Mouse (Mus musculus) liver, embryonic 11.5 days (tissue): Measurements from ENCODE around the gene Pdia5. TPM values are rescaled to one million over a fixed set of nuclear protein-coding genes. Genes with fewer than 3 reads are reported as not detected.

Experiments
- ATAC-seq: fragments of 200-750 bp; cut with Nextera tagmentation; replicated peaks from 2 replicates; pipeline ENCODE4 v1.8.0; 2017; ENCODE audit warnings: moderate number of reproducible peaks, mild to moderate bottlenecking, moderate TSS enrichment, moderate library complexity; ENCODE audit not compliant: low FRiP score
- DNase-seq: peaks from one replicate; pipeline ENCODE4 v3.0.0-alpha.2; 2017; ENCODE audit warnings: low spot score
- H3K27ac ChIP-seq: fragments of 300-500 bp; sonication (generic); 2 replicates; pipeline ENCODE4 v1.5.1; 2014; ENCODE audit warnings: mild to moderate bottlenecking, low read depth, low read length, control low read depth
- H3K27me3 ChIP-seq: fragments of 300-500 bp; sonication (generic); replicated peaks from 2 replicates; pipeline ENCODE4 v1.6.1; 2014; ENCODE audit warnings: low read length, mixed read lengths; ENCODE audit not compliant: control insufficient read depth, insufficient read depth
- H3K36me3 ChIP-seq: fragments of 300-500 bp; sonication (generic); 2 replicates; pipeline ENCODE4 v1.6.1; 2014; ENCODE audit warnings: mild to moderate bottlenecking, low read length, moderate library complexity, mixed read lengths; ENCODE audit not compliant: control insufficient read depth, insufficient read depth
- H3K4me1 ChIP-seq: fragments of 300-500 bp; sonication (generic); replicated peaks from 2 replicates; pipeline ENCODE4 v1.6.1; 2014; ENCODE audit warnings: low read length, mixed read lengths; ENCODE audit not compliant: control insufficient read depth, insufficient read depth
- H3K4me2 ChIP-seq: fragments of 300-500 bp; sonication (generic); 2 replicates; pipeline ENCODE4 v1.6.1; 2014; ENCODE audit warnings: mild to moderate bottlenecking, control low read depth, moderate library complexity
- H3K4me3 ChIP-seq: fragments of 300-500 bp; sonication (generic); 2 replicates; pipeline ENCODE4 v1.5.1; 2014; ENCODE audit warnings: low read depth, low read length, control low read depth
- H3K9ac ChIP-seq: fragments of 300-500 bp; sonication (generic); 2 replicates; pipeline ENCODE4 v1.6.1; 2014; ENCODE audit warnings: low read depth, low read length, control low read depth
- H3K9me3 ChIP-seq: fragments of 300-500 bp; sonication (generic); 2 replicates; pipeline ENCODE4 v1.6.1; 2016; ENCODE audit warnings: low read length, inconsistent platforms, mixed read lengths; ENCODE audit not compliant: control insufficient read depth
- WGBS: fragments of 180-500 bp; shearing (Covaris S2); extraction: QIAGEN DNeasy Blood & Tissue Kit; methylation state at CpG from one replicate; pipeline ENCODE4 v1.1.7; 2014; 5-methylcytosine and 5-hydroxymethylcytosine counted together
- polyA plus RNA-seq: library from polyadenylated mRNA; unstranded; fragments of >200 nt; fragmentation: Nextera tagmentation; extraction: Ambion mirVana; gene quantifications from 2 replicates; pipeline ENCODE4 v1.2.1, GENCODE M21; 2014

Gene Pdia5
- polyA plus RNA-seq, 1 experiment from 2014 or later = 22.6 TPM

- Histone ChIP-seq H3K4me1 (peaks cover 9% of the 10 kb centered on the region; the same call in 1 of the 2 replicates), H3K9me3 (no peaks in the 10 kb centered on the region), H3K4me2 (peak overlapping the region; percentile 91), H3K9ac (no peak overlapping the region), H3K4me3 (peak overlapping the region; percentile 76), H3K27ac (peak overlapping the region; percentile 16; the same call in 1 of the 2 replicates), H3K27me3 (no peaks in the 10 kb centered on the region), H3K36me3 (no peaks in the 10 kb centered on the region)
- no peak for ATAC-seq
- DNase-seq = no peak
- 45% methylated on average over 10 of the region's 10 CpGs for WGBS
Measured at GRCm38 (mm10) chr16:35489066-35489718, 1.5 kb downstream of the Pdia5 start.

- no peak overlapping the region for H3K27ac ChIP-seq
- 83% methylated on average over 4 of the region's 4 CpGs for WGBS
- no peak for ATAC-seq
- peaks cover 9% of the 10 kb centered on the region; the same call in 1 of the 2 replicates for H3K4me1 ChIP-seq
- no peak overlapping the region for H3K4me2 ChIP-seq
- no peaks in the 10 kb centered on the region for H3K9me3 ChIP-seq
- H3K4me3 ChIP-seq = no peak overlapping the region
- no peaks in the 10 kb centered on the region for H3K36me3 ChIP-seq
- DNase-seq = no peak
- H3K27me3 ChIP-seq = no peaks in the 10 kb centered on the region
- no peak overlapping the region for H3K9ac ChIP-seq
Measured at GRCm38 (mm10) chr16:35487776-35488175, 2.9 kb downstream of the Pdia5 start.

- Histone ChIP-seq H3K9ac (no peak overlapping the region), H3K36me3 (no peaks in the 10 kb centered on the region), H3K27ac (no peak overlapping the region), H3K9me3 (no peaks in the 10 kb centered on the region), H3K4me3 (no peak overlapping the region), H3K4me1 (peaks cover 9% of the 10 kb centered on the region; the same call in 1 of the 2 replicates), H3K27me3 (no peaks in the 10 kb centered on the region), H3K4me2 (no peak overlapping the region)
- 46% methylated on average over 4 of the region's 4 CpGs for WGBS
- DNase-seq (no peak), ATAC-seq (no peak)
Measured at GRCm38 (mm10) chr16:35487056-35487455, 3.6 kb downstream of the Pdia5 start.

GRCm38 (mm10) chr16:35485711-35486110 lies 5.0 kb downstream of the Pdia5 start:
- H3K9me3 ChIP-seq = no peaks in the 10 kb centered on the region
- no peak overlapping the region for H3K4me3 ChIP-seq
- no peak overlapping the region for H3K4me2 ChIP-seq
- 80% methylated on average over 9 of the region's 9 CpGs for WGBS
- DNase-seq = no peak
- no peaks in the 10 kb centered on the region for H3K36me3 ChIP-seq
- ATAC-seq = no peak
- H3K4me1 ChIP-seq = peaks cover 9% of the 10 kb centered on the region; the same call in 1 of the 2 replicates
- H3K9ac ChIP-seq = no peak overlapping the region
- H3K27me3 ChIP-seq = no peaks in the 10 kb centered on the region
- H3K27ac ChIP-seq = no peak overlapping the region

- H3K4me2 ChIP-seq = no peak overlapping the region
- peaks cover 9% of the 10 kb centered on the region; the same call in 1 of the 2 replicates for H3K4me1 ChIP-seq
- ATAC-seq = no peak
- H3K4me3 ChIP-seq = no peak overlapping the region
- H3K9ac ChIP-seq = no peak overlapping the region
- 70% methylated on average over 8 of the region's 8 CpGs for WGBS
- no peak overlapping the region for H3K27ac ChIP-seq
- DNase-seq = no peak
- H3K9me3 ChIP-seq = no peaks in the 10 kb centered on the region
- no peaks in the 10 kb centered on the region for H3K27me3 ChIP-seq
- no peaks in the 10 kb centered on the region for H3K36me3 ChIP-seq
Measured at GRCm38 (mm10) chr16:35484526-35485233, 6.0 kb downstream of the Pdia5 start.

DNA sequence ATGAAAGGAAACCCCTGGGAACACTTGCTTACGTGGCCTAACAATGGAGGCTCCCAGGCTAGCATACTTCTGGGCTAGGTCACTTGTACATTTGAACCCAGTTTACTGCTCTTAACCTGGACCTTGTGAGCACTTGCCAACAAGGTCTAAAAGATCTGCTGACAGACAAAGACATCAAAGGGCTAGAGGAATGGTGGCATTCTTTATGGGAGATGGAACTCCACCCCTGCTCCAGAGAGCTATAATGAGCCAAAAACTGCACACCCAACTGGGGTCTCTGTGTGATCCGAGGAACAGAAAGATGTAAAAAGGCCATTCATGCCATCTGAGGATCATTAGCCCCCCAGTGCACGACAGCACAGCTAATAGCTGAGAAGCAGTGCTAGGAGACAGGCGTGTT lies 6.6 kb downstream of the Pdia5 start:
- 75% methylated on average over 4 of the region's 4 CpGs for WGBS
- no peak overlapping the region for H3K4me3 ChIP-seq
- H3K9ac ChIP-seq = no peak overlapping the region

GRCm38 (mm10) chr16:35479301-35479700 lies 11.4 kb downstream of the Pdia5 start:
- 86% methylated on average over 6 of the region's 6 CpGs for WGBS
- Histone ChIP-seq H3K9ac (no peak overlapping the region), H3K9me3 (no peaks in the 10 kb centered on the region), H3K27ac (no peak overlapping the region), H3K4me1 (no peaks in the 10 kb centered on the region), H3K27me3 (no peaks in the 10 kb centered on the region), H3K36me3 (no peaks in the 10 kb centered on the region), H3K4me3 (no peak overlapping the region), H3K4me2 (no peak overlapping the region)
- no peak for ATAC-seq
- no peak for DNase-seq

More for the DNA sequence above, 6.6 kb downstream of the Pdia5 start:
- DNase-seq (no peak), ATAC-seq (no peak)
- H3K27me3 ChIP-seq = no peaks in the 10 kb centered on the region
- no peaks in the 10 kb centered on the region for H3K9me3 ChIP-seq
- H3K4me2 ChIP-seq = no peak overlapping the region
- H3K4me1 ChIP-seq = peaks cover 5% of the 10 kb centered on the region; the same call in 1 of the 2 replicates
- no peaks in the 10 kb centered on the region for H3K36me3 ChIP-seq
- no peak overlapping the region for H3K27ac ChIP-seq

GRCm38 (mm10) chr16:35477273-35477672 lies 13.4 kb downstream of the Pdia5 start:
- Histone ChIP-seq H3K4me2 (no peak overlapping the region), H3K4me1 (no peaks in the 10 kb centered on the region), H3K9me3 (no peaks in the 10 kb centered on the region), H3K9ac (no peak overlapping the region), H3K36me3 (no peaks in the 10 kb centered on the region), H3K27ac (no peak overlapping the region), H3K27me3 (no peaks in the 10 kb centered on the region), H3K4me3 (no peak overlapping the region)
- DNase-seq (no peak), ATAC-seq (no peak)
- 66% methylated on average over 1 of the region's 1 CpGs for WGBS
